Mouse (Mus musculus) limb, embryonic 11.5 days (tissue): ENCODE measurements around the gene Rerg. TPM values are rescaled to one million over a fixed set of nuclear protein-coding genes. Genes with fewer than 3 reads are reported as not detected.
"Not testable (repeated sequence)": the region's sequence is repeated elsewhere in the genome, so short reads cannot be mapped to it uniquely, and the experiment has no call there.

ENCODE experiments used
- ATAC-seq: fragments of 200-750 bp; cut with Nextera tagmentation; 2 replicates; pipeline ENCODE4 v1.8.0; 2017; ENCODE audit warnings: low read depth; ENCODE audit not compliant: insufficient number of reproducible peaks, low FRiP score, low TSS enrichment
- DNase-seq: peaks from one replicate; pipeline ENCODE4 v3.0.0-alpha.2; 2015; ENCODE audit warnings: low spot score
- H3K27ac ChIP-seq: fragments of 300-500 bp; sonication (generic); replicated peaks from 2 replicates; pipeline ENCODE4 v1.5.1; 2014; ENCODE audit warnings: low read depth, mild to moderate bottlenecking, low read length
- H3K27me3 ChIP-seq: fragments of 300-500 bp; sonication (generic); 2 replicates; pipeline ENCODE4 v1.6.1; 2014; ENCODE audit warnings: mild to moderate bottlenecking, low read length, mixed read lengths; ENCODE audit not compliant: control insufficient read depth, insufficient read depth
- H3K36me3 ChIP-seq: fragments of 300-500 bp; sonication (generic); 2 replicates; pipeline ENCODE4 v1.6.1; 2014; ENCODE audit warnings: mild to moderate bottlenecking, low read length, moderate library complexity, mixed read lengths; ENCODE audit not compliant: control insufficient read depth, insufficient read depth
- H3K4me1 ChIP-seq: fragments of 300-500 bp; sonication (generic); 2 replicates; pipeline ENCODE4 v1.6.1; 2014; ENCODE audit warnings: low read length, mixed read lengths; ENCODE audit not compliant: control insufficient read depth, insufficient read depth
- H3K4me2 ChIP-seq: fragments of 300-500 bp; sonication (generic); 2 replicates; pipeline ENCODE4 v1.6.1; 2014; ENCODE audit warnings: low read depth, mild to moderate bottlenecking, moderate library complexity; ENCODE audit not compliant: severe bottlenecking
- H3K4me3 ChIP-seq: fragments of 300-500 bp; sonication (generic); 2 replicates; pipeline ENCODE4 v1.5.1; 2014; ENCODE audit warnings: low read depth, low read length
- H3K9ac ChIP-seq: fragments of 300-500 bp; sonication (generic); 2 replicates; pipeline ENCODE4 v1.6.1; 2014; ENCODE audit warnings: mild to moderate bottlenecking, low read length
- H3K9me3 ChIP-seq: fragments of 300-500 bp; sonication (generic); 2 replicates; pipeline ENCODE4 v1.6.1; 2016; ENCODE audit warnings: low read length; ENCODE audit not compliant: control insufficient read depth
- WGBS: fragments of 180-500 bp; shearing (Covaris S2); extraction: QIAGEN DNeasy Blood & Tissue Kit; methylation state at CpG from one replicate; pipeline ENCODE4 v1.1.7; 2014; 5-methylcytosine and 5-hydroxymethylcytosine counted together
- polyA plus RNA-seq: library from polyadenylated mRNA; unstranded; fragments of >200 nt; fragmentation: Nextera tagmentation; extraction: Ambion mirVana; gene quantifications from 2 replicates; pipeline ENCODE4 v1.2.1, GENCODE M21; 2014

Gene Rerg
- polyA plus RNA-seq, 1 experiment from 2014 or later, result 1.3 TPM

GRCm38 (mm10) chr6:137054073-137054472 is 116.2 kb downstream of the Rerg start:
- ATAC-seq, result no peak
- DNase-seq, result no peak
- no peak overlapping the region for H3K4me2 ChIP-seq
- no peak overlapping the region for H3K9ac ChIP-seq
- H3K27ac ChIP-seq, result no peak overlapping the region
- H3K4me1 ChIP-seq, result no peaks in the 10 kb centered on the region
- H3K4me3 ChIP-seq, result no peak overlapping the region
- WGBS, result 88% methylated on average over 2 of the region's 2 CpGs
- H3K9me3 ChIP-seq, result no peaks in the 10 kb centered on the region
- H3K27me3 ChIP-seq, result no peaks in the 10 kb centered on the region
- H3K36me3 ChIP-seq, result no peaks in the 10 kb centered on the region

- Histone ChIP-seq H3K27me3 (no peaks in the 10 kb centered on the region), H3K4me3 (no peak overlapping the region), H3K4me1 (no peaks in the 10 kb centered on the region), H3K27ac (no peak overlapping the region), H3K9ac (no peak overlapping the region), H3K4me2 (no peak overlapping the region), H3K36me3 (no peaks in the 10 kb centered on the region), H3K9me3 (no peaks in the 10 kb centered on the region)
- ATAC-seq (no peak), DNase-seq (peak; percentile 42)
- WGBS, result 81% methylated on average over 5 of the region's 5 CpGs
Measured at GRCm38 (mm10) chr6:137053464-137053863, 116.8 kb downstream of the Rerg start.

- H3K9me3 ChIP-seq, result no peaks in the 10 kb centered on the region
- 92% methylated on average over 9 of the region's 9 CpGs for WGBS
- no peaks in the 10 kb centered on the region for H3K27me3 ChIP-seq
- no peak overlapping the region for H3K4me2 ChIP-seq
- no peak overlapping the region for H3K4me3 ChIP-seq
- no peaks in the 10 kb centered on the region for H3K36me3 ChIP-seq
- H3K4me1 ChIP-seq, result no peaks in the 10 kb centered on the region
- H3K9ac ChIP-seq, result no peak overlapping the region
- no peak for DNase-seq
- no peak for ATAC-seq
- H3K27ac ChIP-seq, result no peak overlapping the region
Measured at GRCm38 (mm10) chr6:137053006-137053405, 117.3 kb downstream of the Rerg start.

GRCm38 (mm10) chr6:137047036-137047435 is 123.3 kb downstream of the Rerg start:
- WGBS, result 92% methylated on average over 11 of the region's 11 CpGs
- Histone ChIP-seq H3K4me3 (no peak overlapping the region), H3K27me3 (no peaks in the 10 kb centered on the region), H3K9me3 (no peaks in the 10 kb centered on the region), H3K4me1 (no peaks in the 10 kb centered on the region), H3K9ac (no peak overlapping the region), H3K27ac (no peak overlapping the region), H3K4me2 (no peak overlapping the region), H3K36me3 (no peaks in the 10 kb centered on the region)
- DNase-seq, result no peak
- ATAC-seq, result no peak

- WGBS, result 82% methylated on average over 9 of the region's 9 CpGs
- Histone ChIP-seq H3K27me3 (no peaks in the 10 kb centered on the region), H3K27ac (no peak overlapping the region), H3K4me3 (no peak overlapping the region), H3K4me2 (no peak overlapping the region), H3K9ac (no peak overlapping the region), H3K4me1 (no peaks in the 10 kb centered on the region), H3K9me3 (no peaks in the 10 kb centered on the region), H3K36me3 (no peaks in the 10 kb centered on the region)
- DNase-seq, result no peak
- ATAC-seq, result no peak
Measured at GRCm38 (mm10) chr6:137045011-137045504, 125.2 kb downstream of the Rerg start.

- WGBS, result 91% methylated on average over 8 of the region's 8 CpGs
- not testable (repeated sequence) for H3K4me2 ChIP-seq, H3K36me3 ChIP-seq, DNase-seq, ATAC-seq, H3K9ac ChIP-seq, H3K27ac ChIP-seq, H3K4me3 ChIP-seq, H3K27me3 ChIP-seq, H3K4me1 ChIP-seq, H3K9me3 ChIP-seq
Measured at GRCm38 (mm10) chr6:137035611-137036395, 134.5 kb downstream of the Rerg start.

- no peaks in the 10 kb centered on the region for H3K9me3 ChIP-seq
- H3K4me1 ChIP-seq, result no peaks in the 10 kb centered on the region
- H3K4me2 ChIP-seq, result no peak overlapping the region
- no peaks in the 10 kb centered on the region for H3K27me3 ChIP-seq
- DNase-seq (no peak), ATAC-seq (no peak)
- H3K27ac ChIP-seq, result no peak overlapping the region
- WGBS, result 80% methylated on average over 6 of the region's 6 CpGs
- no peak overlapping the region for H3K9ac ChIP-seq
- no peaks in the 10 kb centered on the region for H3K36me3 ChIP-seq
- no peak overlapping the region for H3K4me3 ChIP-seq
Measured at GRCm38 (mm10) chr6:137030611-137031097, 139.6 kb downstream of the Rerg start.

- Histone ChIP-seq H3K4me2 (no peak overlapping the region), H3K4me1 (no peaks in the 10 kb centered on the region), H3K27ac (no peak overlapping the region), H3K9ac (no peak overlapping the region), H3K4me3 (no peak overlapping the region), H3K27me3 (no peaks in the 10 kb centered on the region), H3K36me3 (no peaks in the 10 kb centered on the region), H3K9me3 (no peaks in the 10 kb centered on the region)
- 85% methylated on average over 7 of the region's 7 CpGs for WGBS
- DNase-seq (no peak), ATAC-seq (no peak)
Measured at GRCm38 (mm10) chr6:137029931-137030610, 140.2 kb downstream of the Rerg start.
